Mouse (Mus musculus) limb, embryonic 14.5 days (tissue): ENCODE measurements around the gene 4930415O20Rik. TPM values are rescaled to one million over a fixed set of nuclear protein-coding genes. Genes with fewer than 3 reads are reported as not detected.

ENCODE experiments used
- ATAC-seq: fragments of 200-750 bp; cut with Nextera tagmentation; 2 replicates; pipeline ENCODE4 v1.8.0; 2017; ENCODE audit warnings: low read depth, moderate number of reproducible peaks, moderate TSS enrichment; ENCODE audit not compliant: low FRiP score
- DNase-seq: peaks from one replicate; pipeline ENCODE4 v3.0.0-alpha.2; 2015; ENCODE audit warnings: low spot score
- H3K27ac ChIP-seq: fragments of 300-500 bp; sonication (generic); replicated peaks from 2 replicates; pipeline ENCODE4 v1.5.1; 2014; ENCODE audit warnings: low read depth, mild to moderate bottlenecking, low read length, moderate library complexity, mixed read lengths
- H3K27me3 ChIP-seq: fragments of 300-500 bp; sonication (generic); 2 replicates; pipeline ENCODE4 v1.6.1; 2014; ENCODE audit warnings: low read length, mixed read lengths; ENCODE audit not compliant: control insufficient read depth, insufficient read depth
- H3K36me3 ChIP-seq: fragments of 300-500 bp; sonication (generic); 2 replicates; pipeline ENCODE4 v1.6.1; 2014; ENCODE audit warnings: mild to moderate bottlenecking, low read length, moderate library complexity, mixed read lengths; ENCODE audit not compliant: control insufficient read depth, insufficient read depth
- H3K4me1 ChIP-seq: fragments of 300-500 bp; sonication (generic); 2 replicates; pipeline ENCODE4 v1.6.1; 2014; ENCODE audit warnings: antibody characterized with exemption, low read length, mixed read lengths; ENCODE audit not compliant: control insufficient read depth, insufficient read depth
- H3K4me2 ChIP-seq: fragments of 300-500 bp; sonication (generic); replicated peaks from 2 replicates; pipeline ENCODE4 v1.6.1; 2014; ENCODE audit warnings: low read depth, mild to moderate bottlenecking, low read length, moderate library complexity; ENCODE audit not compliant: severe bottlenecking
- H3K4me3 ChIP-seq: fragments of 300-500 bp; sonication (generic); replicated peaks from 2 replicates; pipeline ENCODE4 v1.5.1; 2014; ENCODE audit warnings: low read length
- H3K9ac ChIP-seq: fragments of 300-500 bp; sonication (generic); 2 replicates; pipeline ENCODE4 v1.6.1; 2014; ENCODE audit warnings: mild to moderate bottlenecking, low read depth, low read length, moderate library complexity; ENCODE audit not compliant: severe bottlenecking
- H3K9me3 ChIP-seq: fragments of 300-500 bp; sonication (generic); 2 replicates; pipeline ENCODE4 v1.6.1; 2016; ENCODE audit warnings: low read length; ENCODE audit not compliant: control insufficient read depth
- POLR2A ChIP-seq: fragments of 200-500 bp; IDR thresholded peaks from 2 replicates; pipeline ENCODE4 v1.8.0; 2012; ENCODE audit warnings: inconsistent platforms, mild to moderate bottlenecking, moderate library complexity, borderline replicate concordance; ENCODE audit not compliant: insufficient read depth, insufficient read length; ENCODE audit errors: extremely low read depth
- WGBS: fragments of 180-500 bp; shearing (Covaris S2); extraction: QIAGEN DNeasy Blood & Tissue Kit; methylation state at CpG from one replicate; pipeline ENCODE4 v1.1.7; 2014; 5-methylcytosine and 5-hydroxymethylcytosine counted together
- polyA plus RNA-seq, 2 experiments: library from polyadenylated mRNA; depleted of rRNA in 1 of 2; stranded (reverse) in 1 of 2; unstranded in 1 of 2; fragments of >200 nt; fragmentation: Nextera tagmentation in 1 of 2; extraction: Ambion mirVana in 1 of 2; gene quantifications; 2 replicates each; pipeline versions ENCODE4 v1.2.1 to v1.2.3; 2012 to 2014

The 4930415O20Rik gene
- polyA plus RNA-seq, 2 experiments: 0.37 TPM; not detected in 1

DNA sequence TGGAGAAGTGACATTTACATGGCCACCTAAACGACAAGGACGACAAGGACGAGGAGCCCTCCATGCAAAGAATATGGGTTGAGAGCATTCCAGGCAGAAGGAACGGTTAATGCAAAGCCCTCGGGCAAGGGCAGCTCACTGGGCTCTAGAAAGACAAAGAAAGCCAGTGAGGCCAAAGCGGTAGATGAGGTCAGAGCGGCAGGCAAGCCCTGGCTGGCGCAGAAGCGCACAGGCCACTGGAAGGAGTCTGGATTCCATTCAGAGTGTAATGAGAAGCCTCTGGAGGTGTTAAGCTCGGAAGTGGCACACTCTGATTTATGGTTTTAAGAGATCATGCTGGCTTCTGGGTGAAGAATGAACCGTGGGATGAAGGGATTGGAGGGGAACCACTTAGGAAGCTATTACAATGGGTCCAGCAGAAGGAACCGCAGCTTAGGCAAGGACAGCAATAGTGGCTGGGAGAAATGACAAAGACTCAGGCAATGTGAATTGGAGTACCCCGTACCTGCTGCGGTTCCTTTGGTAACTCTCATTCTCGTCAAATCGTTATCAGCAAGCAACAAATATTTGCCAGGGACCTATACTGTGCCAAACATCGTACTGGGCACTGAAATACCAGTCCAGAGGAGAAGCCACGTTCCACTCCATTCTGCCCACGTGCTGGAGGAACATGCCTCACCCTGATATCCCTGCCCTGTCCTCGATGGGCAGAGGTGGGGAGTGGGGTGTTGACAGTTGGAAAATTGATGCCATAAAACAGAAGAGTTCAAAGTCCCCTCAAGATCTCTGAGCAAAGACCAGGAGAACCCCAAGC, 45.8 kb downstream of the 4930415O20Rik start:
- TF ChIP-seq POLR2A: no peak
- DNase-seq: no peak
- no peak for ATAC-seq
- H3K36me3 ChIP-seq: no peaks in the 10 kb centered on the region
- no peaks in the 10 kb centered on the region for H3K9me3 ChIP-seq
- H3K4me1 ChIP-seq: peaks cover 11% of the 10 kb centered on the region; the same call in 1 of the 2 replicates
- H3K27ac ChIP-seq: no peak overlapping the region
- no peak overlapping the region for H3K9ac ChIP-seq
- H3K4me3 ChIP-seq: 0 out of 2 replicates have a peak overlapping the region, but pooled peaks have one; percentile 0
- peak overlapping the region; percentile 30 for H3K4me2 ChIP-seq
- 23% methylated on average over 20 of the region's 20 CpGs for WGBS
- no peaks in the 10 kb centered on the region for H3K27me3 ChIP-seq

- Histone ChIP-seq H3K27ac (no peak overlapping the region), H3K36me3 (no peaks in the 10 kb centered on the region), H3K9ac (no peak overlapping the region), H3K27me3 (no peaks in the 10 kb centered on the region), H3K4me1 (peaks cover 11% of the 10 kb centered on the region; the same call in 1 of the 2 replicates), H3K4me3 (0 out of 2 replicates have a peak overlapping the region, but pooled peaks have one; percentile 0), H3K4me2 (peak overlapping the region; percentile 30), H3K9me3 (no peaks in the 10 kb centered on the region)
- peak; percentile 71; the same call in 1 of the 2 replicates for ATAC-seq
- DNase-seq: peak; percentile 70
- no peak for TF ChIP-seq POLR2A
- under 1% methylated on average over 12 of the region's 12 CpGs for WGBS
These were observed 46.4 kb downstream of the 4930415O20Rik start for GRCm38 (mm10) chr15:98617176-98617537.

- ATAC-seq: no peak
- no peak overlapping the region for H3K27ac ChIP-seq
- H3K4me2 ChIP-seq: no peak overlapping the region
- no peak for DNase-seq
- H3K4me1 ChIP-seq: no peaks in the 10 kb centered on the region
- no peaks in the 10 kb centered on the region for H3K36me3 ChIP-seq
- no peak for TF ChIP-seq POLR2A
- WGBS: 5% methylated on average over 7 of the region's 7 CpGs
- no peak overlapping the region for H3K4me3 ChIP-seq
- H3K9ac ChIP-seq: no peak overlapping the region
- no peaks in the 10 kb centered on the region for H3K27me3 ChIP-seq
- no peaks in the 10 kb centered on the region for H3K9me3 ChIP-seq
These were observed 51.4 kb downstream of the 4930415O20Rik start for GRCm38 (mm10) chr15:98622199-98622598.

DNA sequence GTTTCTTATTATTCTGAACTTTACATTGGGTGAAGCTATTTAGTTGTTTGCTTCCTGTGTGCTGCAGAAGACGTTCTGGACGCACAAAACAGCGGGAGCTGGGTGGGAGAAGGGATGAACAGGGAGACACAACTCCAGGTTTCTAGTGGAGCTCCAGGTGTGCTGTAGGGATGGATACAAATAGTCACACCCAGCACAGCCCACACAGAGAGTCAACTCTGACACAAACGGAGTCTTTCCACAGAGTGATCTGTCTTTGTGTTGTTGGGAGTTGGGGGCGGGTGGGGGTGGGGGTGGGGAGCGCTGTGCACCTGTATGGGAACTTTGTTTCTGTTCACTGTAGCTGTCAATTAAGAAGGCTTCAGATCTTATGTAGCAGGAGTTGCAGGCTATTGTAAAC, 51.9 kb downstream of the 4930415O20Rik start:
- H3K27ac ChIP-seq: no peak overlapping the region
- no peak overlapping the region for H3K4me2 ChIP-seq
- 0 out of 2 replicates have a peak, but pooled peaks cover 1% of the 10 kb centered on the region for H3K27me3 ChIP-seq
- H3K4me1 ChIP-seq: no peaks in the 10 kb centered on the region
- WGBS: 25% methylated on average over 6 of the region's 6 CpGs
- H3K36me3 ChIP-seq: no peaks in the 10 kb centered on the region
- no peak overlapping the region for H3K4me3 ChIP-seq
- ATAC-seq (no peak), DNase-seq (no peak)
- no peak for TF ChIP-seq POLR2A
- no peaks in the 10 kb centered on the region for H3K9me3 ChIP-seq
- no peak overlapping the region for H3K9ac ChIP-seq

DNA sequence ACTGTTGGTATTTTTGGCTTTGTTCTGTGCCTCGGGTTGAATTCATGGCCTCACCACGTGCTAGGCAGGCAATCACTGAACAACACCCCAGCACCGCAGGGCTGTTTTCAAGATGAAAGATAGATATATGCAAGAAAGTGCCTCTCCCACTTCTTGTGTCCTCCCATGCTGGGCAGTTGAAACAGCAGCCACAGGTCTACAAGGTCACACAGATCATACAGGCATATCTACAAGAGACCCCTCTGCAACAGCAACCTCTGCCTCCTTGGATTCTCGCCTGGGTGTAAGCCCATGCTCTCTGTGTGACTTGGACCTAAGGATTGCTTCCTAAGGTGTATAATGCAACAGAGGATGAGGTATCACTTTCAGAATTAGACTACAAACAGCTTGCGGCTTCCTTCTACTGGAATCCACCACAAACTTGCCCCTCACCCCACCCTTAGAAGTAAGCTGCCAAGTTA, 52.6 kb downstream of the 4930415O20Rik start:
- WGBS: 49% methylated on average over 5 of the region's 5 CpGs
- DNase-seq: no peak

More for the DNA sequence above, 52.6 kb downstream of the 4930415O20Rik start:
- ATAC-seq: no peak
- no peak overlapping the region for H3K4me3 ChIP-seq
- H3K27ac ChIP-seq: no peak overlapping the region
- no peaks in the 10 kb centered on the region for H3K36me3 ChIP-seq
- 0 out of 2 replicates have a peak, but pooled peaks cover 7% of the 10 kb centered on the region for H3K27me3 ChIP-seq
- no peaks in the 10 kb centered on the region for H3K9me3 ChIP-seq
- no peak overlapping the region for H3K4me2 ChIP-seq
- no peak for TF ChIP-seq POLR2A
- no peak overlapping the region for H3K9ac ChIP-seq
- peaks cover 4% of the 10 kb centered on the region; the same call in 1 of the 2 replicates for H3K4me1 ChIP-seq
